Comparison of ENCODE assay signal across 21 mouse cellular contexts in genomic region chr19:24432447-24432846, GRCm38 (mm10).
"Had no signal": no experiment of that assay in that cellular context is flagged by ENCODE, and none has a peak within 500 bp of the region (broad histone marks: within the 10 kb centered on the region; RNA-seq: fewer than 3 reads in every experiment).

No protein-coding gene starts in this region.

- DNase-seq: kidney, adult 11 months; kidney, adult 8-10 months; kidney, postnatal 10 days; kidney, postnatal 36 days; layer of hippocampus, postnatal 36 days; left cerebral cortex, postnatal 4 days; liver, postnatal 0 days; lung, embryonic 14.5 days; midbrain, embryonic 14.5 days; thymus, adult 18-20 months; thymus, postnatal 4 days had no signal

- ATAC-seq: liver, postnatal 0 days; lung, postnatal 0 days had no signal

- H3K27ac ChIP-seq: kidney, embryonic 15.5 days; limb, embryonic 12.5 days; limb, embryonic 15.5 days; liver, embryonic 14.5 days; macrophage; neural tube, embryonic 12.5 days; neural tube, embryonic 15.5 days had no signal

- H3K4me1 ChIP-seq: limb, embryonic 15.5 days; neural tube, embryonic 12.5 days; neural tube, embryonic 15.5 days had no signal

- H3K9ac ChIP-seq: kidney, embryonic 15.5 days; limb, embryonic 12.5 days; limb, embryonic 15.5 days; liver, embryonic 14.5 days; liver, postnatal 0 days; lung, embryonic 14.5 days; neural tube, embryonic 12.5 days; neural tube, embryonic 15.5 days had no signal

- H3K4me2 ChIP-seq: kidney, embryonic 15.5 days; limb, embryonic 12.5 days; limb, embryonic 15.5 days; liver, embryonic 11.5 days; lung, embryonic 14.5 days; midbrain, embryonic 11.5 days; neural tube, embryonic 12.5 days; neural tube, embryonic 15.5 days had no signal

- H3K9me3 ChIP-seq: kidney, embryonic 15.5 days; limb, embryonic 12.5 days; limb, embryonic 15.5 days; neural tube, embryonic 12.5 days; neural tube, embryonic 15.5 days had no signal

- H3K4me3 ChIP-seq: kidney, embryonic 15.5 days; limb, embryonic 12.5 days; limb, embryonic 15.5 days; neural tube, embryonic 12.5 days; neural tube, embryonic 15.5 days had no signal

- H3K27me3 ChIP-seq: kidney, embryonic 15.5 days; limb, embryonic 12.5 days; limb, embryonic 15.5 days; neural tube, embryonic 12.5 days; neural tube, embryonic 15.5 days had no signal

- H3K36me3 ChIP-seq: kidney, embryonic 15.5 days; limb, embryonic 12.5 days; limb, embryonic 15.5 days; neural tube, embryonic 12.5 days; neural tube, embryonic 15.5 days had no signal
